Mouse (Mus musculus): Measurements from ENCODE around the gene Akap8l.

- TF ChIP-seq CTCF (IDR thresholded peaks at IDR 0.05; ENCODE audit: low read depth, low read length) (no peak), GATA1 (IDR thresholded peaks at IDR 0.05; ENCODE audit: borderline replicate concordance, low read length) (no peak)
Observed at GRCm38 (mm10) chr17:32358192-32358942, 8.0 kb upstream of the Akap8l start.
